Mouse (Mus musculus) liver, postnatal 0 days (tissue): Measurements from ENCODE around the gene Timeless.

ENCODE experiments used
- CTCF ChIP-seq: sonication (generic); IDR thresholded peaks from 2 replicates; pipeline ENCODE4 v1.5.1; 2016; ENCODE audit warnings: antibody characterized with exemption, low read depth
- EP300 ChIP-seq: IDR thresholded peaks from 2 replicates; pipeline ENCODE4 v1.6.1; 2016; ENCODE audit warnings: antibody characterized with exemption, low read depth, mild to moderate bottlenecking

DNA sequence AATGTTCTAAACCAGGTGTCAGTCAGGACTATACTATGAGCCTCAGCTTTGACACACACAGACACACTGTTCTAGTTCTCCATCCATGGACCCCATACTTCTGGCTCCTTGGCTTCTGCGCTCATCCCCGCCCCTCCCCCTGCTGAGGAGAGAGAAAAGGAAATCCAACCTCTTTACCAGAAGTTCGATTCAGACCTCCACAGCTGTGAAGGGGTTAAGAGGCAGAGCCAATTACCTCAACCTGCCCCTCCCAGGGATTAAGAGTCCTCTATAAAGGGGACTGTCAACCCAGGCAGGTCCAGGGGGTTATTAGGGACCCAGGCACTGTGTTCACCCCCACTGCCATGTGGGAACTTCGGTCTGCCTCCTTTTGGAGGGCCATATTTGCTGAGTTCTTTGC is 6.3 kb upstream of the Timeless start, which contains the start of gene Mip:
- no peak for TF ChIP-seq EP300
- no peak for TF ChIP-seq CTCF
